Mouse (Mus musculus): ENCODE measurements around the gene Pitx2. TPM values are rescaled to one million over a fixed set of nuclear protein-coding genes. Genes with fewer than 3 reads are reported as not detected.

Gene Pitx2
- 10.0 and 28.0 TPM in 2 replicates for polyA plus RNA-seq (2012; rRNA removed; ENCODE audit: low replicate concordance)

GRCm38 (mm10) chr3:129199609-129200500 is at the start of gene Pitx2:
Pitx2 (plus strand) TSS chr3:129199878.

Other genes with a start within 250 kb of the Pitx2 start
- gene Enpep, start 132.8 kb downstream of the Pitx2 start, polyA plus RNA-seq (2012; rRNA removed; ENCODE audit: low replicate concordance) = 8.8 and 26.7 TPM in 2 replicates

Measured in duodenum, adult 2 months (tissue).